Mouse (Mus musculus): Measurements from ENCODE around the gene Cep57l1. TPM values are rescaled to one million over a fixed set of nuclear protein-coding genes. Genes with fewer than 3 reads are reported as not detected.

Cep57l1 gene
- 42.6 and 44.9 TPM in 2 replicates for polyA plus RNA-seq (2011; ENCODE audit: insufficient read depth, insufficient read length, low read depth, missing spikeins)

- TF ChIP-seq POLR2A (IDR thresholded peaks at IDR 0.05; ENCODE audit: insufficient read depth, low read length), result no peak
- no peak for TF ChIP-seq CTCF (IDR thresholded peaks at IDR 0.05; ENCODE audit: low read depth, low read length)
- no peak for TF ChIP-seq EP300 (IDR thresholded peaks at IDR 0.05; ENCODE audit: insufficient read depth, low read depth, low read length)
- Histone ChIP-seq H3K27me3 (ENCODE audit: control insufficient read depth, insufficient read depth, low read length, poor library complexity, severe bottlenecking) (no peaks in the 10 kb centered on the region), H3K36me3 (ENCODE audit: control insufficient read depth, insufficient read depth, low read length, poor library complexity, severe bottlenecking) (no peaks in the 10 kb centered on the region)
These were observed at the start of gene Cep57l1, which contains the start of gene Sesn1 for GRCm38 (mm10) chr10:41809771-41810563. Gene Cep57l1, minus strand, starts transcription at chr10:41809871. Gene Sesn1, plus strand, starts transcription at chr10:41809935.

GRCm38 (mm10) chr10:41848721-41849120 lies 39.0 kb upstream of the Cep57l1 start:
- no peaks in the 10 kb centered on the region for H3K27me3 ChIP-seq (ENCODE audit: control insufficient read depth, insufficient read depth, low read length, poor library complexity, severe bottlenecking)
- no peak overlapping the region for H3K4me3 ChIP-seq (ENCODE audit: low read depth, low read length)
- no peaks in the 10 kb centered on the region for H3K4me1 ChIP-seq (ENCODE audit: control insufficient read depth, insufficient read depth, low read length)
- H3K27ac ChIP-seq (ENCODE audit: insufficient read depth, low read length), result no peak overlapping the region
- H3K36me3 ChIP-seq (ENCODE audit: control insufficient read depth, insufficient read depth, low read length, poor library complexity, severe bottlenecking), result no peaks in the 10 kb centered on the region
- H3K9me3 ChIP-seq (replicated peaks; ENCODE audit: control insufficient read depth, insufficient read depth, low read length, poor library complexity, severe bottlenecking), result peaks cover 16% of the 10 kb centered on the region
- no peak for TF ChIP-seq CTCF (IDR thresholded peaks at IDR 0.05; ENCODE audit: low read depth, low read length)
- TF ChIP-seq EP300 (IDR thresholded peaks at IDR 0.05; ENCODE audit: insufficient read depth, low read depth, low read length), result no peak
- no peak for TF ChIP-seq POLR2A (IDR thresholded peaks at IDR 0.05; ENCODE audit: insufficient read depth, low read length)
- H3K9ac ChIP-seq (ENCODE audit: low read depth, poor library complexity, severe bottlenecking), result no peak overlapping the region

More at GRCm38 (mm10) chr10:41809771-41810563, at the start of gene Cep57l1, which contains the start of gene Sesn1:
- H3K4me1 ChIP-seq (ENCODE audit: control insufficient read depth, insufficient read depth, low read length), result no peaks in the 10 kb centered on the region
- H3K4me3 ChIP-seq (ENCODE audit: low read depth, low read length), result peak within 1 kb of the TSS; percentile 93
- H3K9ac ChIP-seq (ENCODE audit: low read depth, poor library complexity, severe bottlenecking), result peak within 1 kb of the TSS; percentile 71
- H3K27ac ChIP-seq (ENCODE audit: insufficient read depth, low read length), result peak within 1 kb of the TSS; percentile 27; the same call in 1 of the 2 replicates
- H3K9me3 ChIP-seq (replicated peaks; ENCODE audit: control insufficient read depth, insufficient read depth, low read length, poor library complexity, severe bottlenecking), result peaks cover 8% of the 10 kb centered on the region

GRCm38 (mm10) chr10:41847737-41848136 lies 38.1 kb upstream of the Cep57l1 start:
- H3K4me1 ChIP-seq (ENCODE audit: control insufficient read depth, insufficient read depth, low read length), result no peaks in the 10 kb centered on the region
- H3K36me3 ChIP-seq (ENCODE audit: control insufficient read depth, insufficient read depth, low read length, poor library complexity, severe bottlenecking), result no peaks in the 10 kb centered on the region
- H3K4me3 ChIP-seq (ENCODE audit: low read depth, low read length), result no peak overlapping the region
- no peak overlapping the region for H3K27ac ChIP-seq (ENCODE audit: insufficient read depth, low read length)
- H3K9ac ChIP-seq (ENCODE audit: low read depth, poor library complexity, severe bottlenecking), result no peak overlapping the region
- no peaks in the 10 kb centered on the region for H3K27me3 ChIP-seq (ENCODE audit: control insufficient read depth, insufficient read depth, low read length, poor library complexity, severe bottlenecking)
- peaks cover 16% of the 10 kb centered on the region for H3K9me3 ChIP-seq (replicated peaks; ENCODE audit: control insufficient read depth, insufficient read depth, low read length, poor library complexity, severe bottlenecking)
- no peak for TF ChIP-seq CTCF (IDR thresholded peaks at IDR 0.05; ENCODE audit: low read depth, low read length)
- no peak for TF ChIP-seq POLR2A (IDR thresholded peaks at IDR 0.05; ENCODE audit: insufficient read depth, low read length)
- TF ChIP-seq EP300 (IDR thresholded peaks at IDR 0.05; ENCODE audit: insufficient read depth, low read depth, low read length), result no peak

GRCm38 (mm10) chr10:41838911-41839310 lies 29.2 kb upstream of the Cep57l1 start:
- no peaks in the 10 kb centered on the region for H3K4me1 ChIP-seq (ENCODE audit: control insufficient read depth, insufficient read depth, low read length)
- TF ChIP-seq CTCF (IDR thresholded peaks at IDR 0.05; ENCODE audit: low read depth, low read length), result no peak
- no peak for TF ChIP-seq POLR2A (IDR thresholded peaks at IDR 0.05; ENCODE audit: insufficient read depth, low read length)
- no peak for TF ChIP-seq EP300 (IDR thresholded peaks at IDR 0.05; ENCODE audit: insufficient read depth, low read depth, low read length)

GRCm38 (mm10) chr10:41834131-41834530 lies 24.5 kb upstream of the Cep57l1 start:
- no peak overlapping the region for H3K4me3 ChIP-seq (ENCODE audit: low read depth, low read length)
- peaks cover 11% of the 10 kb centered on the region for H3K9me3 ChIP-seq (replicated peaks; ENCODE audit: control insufficient read depth, insufficient read depth, low read length, poor library complexity, severe bottlenecking)
- H3K4me1 ChIP-seq (ENCODE audit: control insufficient read depth, insufficient read depth, low read length), result no peaks in the 10 kb centered on the region
- TF ChIP-seq CTCF (IDR thresholded peaks at IDR 0.05; ENCODE audit: low read depth, low read length), result no peak
- TF ChIP-seq EP300 (IDR thresholded peaks at IDR 0.05; ENCODE audit: insufficient read depth, low read depth, low read length), result no peak
- no peak for TF ChIP-seq POLR2A (IDR thresholded peaks at IDR 0.05; ENCODE audit: insufficient read depth, low read length)
- no peak overlapping the region for H3K27ac ChIP-seq (ENCODE audit: insufficient read depth, low read length)
- H3K27me3 ChIP-seq (ENCODE audit: control insufficient read depth, insufficient read depth, low read length, poor library complexity, severe bottlenecking), result no peaks in the 10 kb centered on the region
- no peaks in the 10 kb centered on the region for H3K36me3 ChIP-seq (ENCODE audit: control insufficient read depth, insufficient read depth, low read length, poor library complexity, severe bottlenecking)
- H3K9ac ChIP-seq (ENCODE audit: low read depth, poor library complexity, severe bottlenecking), result no peak overlapping the region

More at GRCm38 (mm10) chr10:41838911-41839310, 29.2 kb upstream of the Cep57l1 start:
- no peaks in the 10 kb centered on the region for H3K27me3 ChIP-seq (ENCODE audit: control insufficient read depth, insufficient read depth, low read length, poor library complexity, severe bottlenecking)
- no peak overlapping the region for H3K27ac ChIP-seq (ENCODE audit: insufficient read depth, low read length)
- H3K36me3 ChIP-seq (ENCODE audit: control insufficient read depth, insufficient read depth, low read length, poor library complexity, severe bottlenecking), result no peaks in the 10 kb centered on the region
- no peak overlapping the region for H3K4me3 ChIP-seq (ENCODE audit: low read depth, low read length)
- H3K9ac ChIP-seq (ENCODE audit: low read depth, poor library complexity, severe bottlenecking), result no peak overlapping the region
- H3K9me3 ChIP-seq (replicated peaks; ENCODE audit: control insufficient read depth, insufficient read depth, low read length, poor library complexity, severe bottlenecking), result peaks cover 23% of the 10 kb centered on the region

GRCm38 (mm10) chr10:41832191-41832590 lies 22.5 kb upstream of the Cep57l1 start:
- H3K9ac ChIP-seq (ENCODE audit: low read depth, poor library complexity, severe bottlenecking), result no peak overlapping the region

More at GRCm38 (mm10) chr10:41832191-41832590, 22.5 kb upstream of the Cep57l1 start:
- H3K9me3 ChIP-seq (replicated peaks; ENCODE audit: control insufficient read depth, insufficient read depth, low read length, poor library complexity, severe bottlenecking), result no peaks in the 10 kb centered on the region; the same call in 1 of the 2 replicates
- H3K27ac ChIP-seq (ENCODE audit: insufficient read depth, low read length), result no peak overlapping the region; the same call in 1 of the 2 replicates
- H3K4me3 ChIP-seq (ENCODE audit: low read depth, low read length), result no peak overlapping the region
- no peaks in the 10 kb centered on the region for H3K36me3 ChIP-seq (ENCODE audit: control insufficient read depth, insufficient read depth, low read length, poor library complexity, severe bottlenecking)
- H3K27me3 ChIP-seq (ENCODE audit: control insufficient read depth, insufficient read depth, low read length, poor library complexity, severe bottlenecking), result no peaks in the 10 kb centered on the region
- TF ChIP-seq CTCF (IDR thresholded peaks at IDR 0.05; ENCODE audit: low read depth, low read length) (no peak), EP300 (IDR thresholded peaks at IDR 0.05; ENCODE audit: insufficient read depth, low read depth, low read length) (no peak), POLR2A (IDR thresholded peaks at IDR 0.05; ENCODE audit: insufficient read depth, low read length) (no peak)
- no peaks in the 10 kb centered on the region for H3K4me1 ChIP-seq (ENCODE audit: control insufficient read depth, insufficient read depth, low read length)
